ENCODE assay signal across 16 mouse cellular contexts in the genomic region with DNA sequence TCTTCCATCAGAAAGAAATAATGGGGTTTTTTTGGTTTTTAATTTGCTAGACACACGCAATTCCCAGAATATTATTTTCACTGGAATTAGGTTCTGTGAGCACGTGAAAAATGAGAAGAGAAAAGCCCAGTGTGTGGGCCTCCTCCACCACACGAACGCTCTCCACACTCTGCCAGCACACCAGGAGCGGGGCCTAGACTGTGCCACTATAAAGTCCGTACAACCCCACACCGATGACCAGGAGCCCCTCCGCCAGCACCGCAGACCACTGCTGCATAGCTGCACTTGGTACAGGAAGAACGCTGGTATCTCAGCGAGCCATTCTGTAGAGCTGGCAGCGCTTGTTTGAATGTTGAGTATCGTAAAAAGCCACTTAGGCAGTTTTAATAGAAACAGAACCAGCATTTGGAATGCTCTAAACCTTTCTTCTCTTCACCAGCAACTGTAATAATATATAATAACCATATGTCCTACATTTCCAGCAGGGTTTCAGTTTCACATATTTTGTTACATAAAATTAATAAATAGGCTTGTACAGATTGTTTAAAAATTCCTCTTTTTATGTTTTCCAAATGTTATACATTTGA.
"Had no signal": no experiment of that assay in that cellular context is flagged by ENCODE, and none has a peak within 500 bp of the region (broad histone marks: within the 10 kb centered on the region; RNA-seq: fewer than 3 reads in every experiment).

No protein-coding gene starts in this region.

- H3K4me2 ChIP-seq: liver, embryonic 12.5 days; lung, embryonic 15.5 days; midbrain, embryonic 11.5 days; midbrain, embryonic 15.5 days; neural tube, embryonic 12.5 days had no signal

- H3K9me3 ChIP-seq: liver, embryonic 12.5 days; lung, embryonic 15.5 days; midbrain, embryonic 15.5 days had no signal

- H3K27ac ChIP-seq: left cerebral cortex, adult 2 months; liver, embryonic 12.5 days; lung, embryonic 15.5 days; macrophage; midbrain, embryonic 15.5 days; neural tube, embryonic 12.5 days had no signal

- H3K4me3 ChIP-seq: left cerebral cortex, adult 2 months; liver, embryonic 12.5 days; lung, embryonic 15.5 days; midbrain, embryonic 15.5 days; neural tube, embryonic 12.5 days had no signal

- H3K27me3 ChIP-seq: liver, embryonic 12.5 days; lung, embryonic 15.5 days; megakaryocyte, embryonic 14.5 days; midbrain, embryonic 15.5 days; neural tube, embryonic 12.5 days had no signal

- H3K9ac ChIP-seq: liver, embryonic 12.5 days; lung, embryonic 15.5 days; midbrain, embryonic 15.5 days; neural tube, embryonic 12.5 days had no signal

- H3K36me3 ChIP-seq: liver, embryonic 12.5 days; lung, embryonic 15.5 days; midbrain, embryonic 15.5 days; neural tube, embryonic 12.5 days had no signal

- ATAC-seq: liver, embryonic 12.5 days; midbrain, embryonic 15.5 days had no signal

- H3K4me1 ChIP-seq: liver, embryonic 12.5 days; neural tube, embryonic 12.5 days had no signal

- DNase-seq: kidney, adult 11 months; kidney, postnatal 10 days; kidney, postnatal 4 days; lung, postnatal 14 days; right cerebral cortex, postnatal 4 days; spleen, adult 18-20 months; thymus, adult 2 months; thymus, postnatal 25 days had no signal
